Mouse (Mus musculus) adrenal gland, postnatal 10 days (tissue): Measurements from ENCODE around the gene Bdkrb1. TPM values are rescaled to one million over a fixed set of nuclear protein-coding genes. Genes with fewer than 3 reads are reported as not detected.
A peak's percentile ranks its signal among the peaks of the same experiment; 100 is the strongest.

Source experiments
- DNase-seq: peaks from one replicate; pipeline ENCODE4 v3.0.0; 2021; ENCODE audit warnings: mixed read lengths
- total RNA-seq, 2 experiments: library from RNA; stranded (reverse); gene quantifications; 2 replicates each; pipeline ENCODE4 v1.2.3; 2021

The Bdkrb1 gene
- total RNA-seq, 2 experiments from 2014 or later = not detected

GRCm38 (mm10) chr12:105598503-105598902 lies 4.4 kb upstream of the Bdkrb1 start:
- DNase-seq = no peak

- peak; percentile 23 for DNase-seq
Observed at GRCm38 (mm10) chr12:105599098-105599497, 3.8 kb upstream of the Bdkrb1 start.

GRCm38 (mm10) chr12:105601586-105601985 lies 1.3 kb upstream of the Bdkrb1 start:
- no peak for DNase-seq

GRCm38 (mm10) chr12:105603904-105604303 lies 1.0 kb downstream of the Bdkrb1 start:
- no peak for DNase-seq

- DNase-seq = no peak
Observed at GRCm38 (mm10) chr12:105605212-105605611, 2.3 kb downstream of the Bdkrb1 start.

- DNase-seq = no peak
Observed at GRCm38 (mm10) chr12:105606881-105607280, 4.0 kb downstream of the Bdkrb1 start.

- DNase-seq = no peak
Observed at GRCm38 (mm10) chr12:105611045-105611444, 8.2 kb downstream of the Bdkrb1 start.

GRCm38 (mm10) chr12:105611748-105612147 lies 8.9 kb downstream of the Bdkrb1 start:
- peak; percentile 72 for DNase-seq

GRCm38 (mm10) chr12:105613559-105613958 lies 10.7 kb downstream of the Bdkrb1 start:
- DNase-seq = no peak

GRCm38 (mm10) chr12:105622048-105622447 lies 19.2 kb downstream of the Bdkrb1 start:
- DNase-seq = no peak

- DNase-seq = no peak
Observed at GRCm38 (mm10) chr12:105622981-105623539, 20.2 kb downstream of the Bdkrb1 start.

GRCm38 (mm10) chr12:105625798-105626197 lies 22.9 kb downstream of the Bdkrb1 start:
- no peak for DNase-seq

GRCm38 (mm10) chr12:105634374-105635067 lies 31.6 kb downstream of the Bdkrb1 start:
- no peak for DNase-seq

- no peak for DNase-seq
Observed at GRCm38 (mm10) chr12:105636551-105636950, 33.7 kb downstream of the Bdkrb1 start.

GRCm38 (mm10) chr12:105637554-105637953 lies 34.7 kb downstream of the Bdkrb1 start:
- DNase-seq = no peak

GRCm38 (mm10) chr12:105642770-105643321 lies 40.0 kb downstream of the Bdkrb1 start:
- DNase-seq = no peak

Other genes starting within 250 kb of the Bdkrb1 start
- 1 to 10 TPM; 6.0 to 8.0 TPM for gene D430019H16Rik, start 149.2 kb upstream of the Bdkrb1 start, total RNA-seq
- 10 to 100 TPM in 1 of 2 experiments, 1 to 10 TPM in 1; 7.4 to 11.6 TPM for gene Bdkrb2, start 39.9 kb upstream of the Bdkrb1 start, total RNA-seq
- 10 to 100 TPM; 17.2 to 17.9 TPM for gene Gskip, start 81.7 kb downstream of the Bdkrb1 start, total RNA-seq
- gene Atg2b, start 82.1 kb downstream of the Bdkrb1 start, total RNA-seq = 10 to 100 TPM; 24.2 to 28.3 TPM
- under 1 TPM; 0.12 to 0.18 TPM for gene Ak7, start 102.9 kb downstream of the Bdkrb1 start, total RNA-seq
- gene Papola, start 181.6 kb downstream of the Bdkrb1 start, total RNA-seq = 100 to 1,000 TPM; 165 to 177 TPM